Mouse (Mus musculus): ENCODE results near the gene Tbc1d22a.

GRCm38 (mm10) chr15:86205300-86205699, 9.0 kb upstream of the Tbc1d22a start:
- TF ChIP-seq CTCF (IDR thresholded peaks at IDR 0.05; ENCODE audit: borderline replicate concordance, control insufficient read depth, extremely low read depth, insufficient read depth, low read length, poor library complexity) (no peak), POLR2A (IDR thresholded peaks at IDR 0.05; ENCODE audit: control insufficient read depth, extremely low read depth, insufficient read depth, low read length, poor library complexity) (no peak)

All from thymus, adult 2 months (tissue).